Mouse (Mus musculus) forebrain, embryonic 11.5 days (tissue): Measurements from ENCODE around the gene Elf2. TPM values are rescaled to one million over a fixed set of nuclear protein-coding genes. Genes with fewer than 3 reads are reported as not detected.

Experiments
- ATAC-seq: fragments of 200-750 bp; cut with Nextera tagmentation; replicated peaks from 2 replicates; pipeline ENCODE4 v1.8.0; 2017; ENCODE audit warnings: moderate TSS enrichment; ENCODE audit not compliant: low FRiP score
- DNase-seq: peaks from one replicate; pipeline ENCODE4 v3.0.0-alpha.2; 2017; ENCODE audit warnings: low spot score
- H3K27ac ChIP-seq: fragments of 300-500 bp; sonication (generic); 2 replicates; pipeline ENCODE4 v1.5.1; 2014; ENCODE audit warnings: low read depth, low read length
- H3K27me3 ChIP-seq: fragments of 300-500 bp; sonication (generic); 2 replicates; pipeline ENCODE4 v1.6.1; 2014; ENCODE audit warnings: mild to moderate bottlenecking, low read length, mixed read lengths; ENCODE audit not compliant: control insufficient read depth, insufficient read depth
- H3K36me3 ChIP-seq: fragments of 300-500 bp; sonication (generic); 2 replicates; pipeline ENCODE4 v1.6.1; 2014; ENCODE audit warnings: mild to moderate bottlenecking, low read length, moderate library complexity, mixed read lengths; ENCODE audit not compliant: control insufficient read depth, insufficient read depth
- H3K4me1 ChIP-seq: fragments of 300-500 bp; sonication (generic); replicated peaks from 2 replicates; pipeline ENCODE4 v1.6.1; 2014; ENCODE audit warnings: low read length, mixed read lengths; ENCODE audit not compliant: control insufficient read depth, insufficient read depth
- H3K4me2 ChIP-seq: fragments of 300-500 bp; sonication (generic); 2 replicates; pipeline ENCODE4 v1.6.1; 2014; ENCODE audit warnings: low read depth, mild to moderate bottlenecking, low read length, moderate library complexity, mixed read lengths; ENCODE audit not compliant: severe bottlenecking
- H3K4me3 ChIP-seq: fragments of 300-500 bp; sonication (generic); 2 replicates; pipeline ENCODE4 v1.5.1; 2014; ENCODE audit warnings: low read depth, low read length
- H3K9ac ChIP-seq: fragments of 300-500 bp; sonication (generic); 2 replicates; pipeline ENCODE4 v1.6.1; 2014; ENCODE audit warnings: low read length
- H3K9me3 ChIP-seq: fragments of 300-500 bp; sonication (generic); 2 replicates; pipeline ENCODE4 v1.6.1; 2016; ENCODE audit warnings: low read length, mixed read lengths; ENCODE audit not compliant: control insufficient read depth
- WGBS: fragments of 180-500 bp; shearing (Covaris S2); extraction: QIAGEN DNeasy Blood & Tissue Kit; methylation state at CpG from one replicate; pipeline ENCODE4 v1.1.7; 2014; 5-methylcytosine and 5-hydroxymethylcytosine counted together
- polyA plus RNA-seq: library from polyadenylated mRNA; unstranded; fragments of >200 nt; fragmentation: Nextera tagmentation; extraction: Ambion mirVana; gene quantifications from 2 replicates; pipeline ENCODE4 v1.2.1, GENCODE M21; 2014

Elf2 gene
- polyA plus RNA-seq, 1 experiment from 2014 or later = 48.3 TPM

GRCm38 (mm10) chr3:51233474-51233873 is 107.0 kb downstream of the Elf2 start:
- no peaks in the 10 kb centered on the region for H3K9me3 ChIP-seq
- H3K4me2 ChIP-seq = no peak overlapping the region
- no peak overlapping the region for H3K27ac ChIP-seq
- DNase-seq (no peak), ATAC-seq (no peak)
- 73% methylated on average over 5 of the region's 5 CpGs for WGBS
- no peak overlapping the region for H3K9ac ChIP-seq
- H3K4me3 ChIP-seq = no peak overlapping the region
- no peaks in the 10 kb centered on the region for H3K4me1 ChIP-seq
- no peaks in the 10 kb centered on the region for H3K27me3 ChIP-seq
- H3K36me3 ChIP-seq = no peaks in the 10 kb centered on the region

- H3K9me3 ChIP-seq = no peaks in the 10 kb centered on the region
- DNase-seq (no peak), ATAC-seq (no peak)
- no peak overlapping the region for H3K4me3 ChIP-seq
- no peaks in the 10 kb centered on the region for H3K36me3 ChIP-seq
- H3K4me1 ChIP-seq = no peaks in the 10 kb centered on the region
- WGBS = 93% methylated on average over 3 of the region's 3 CpGs
- no peak overlapping the region for H3K4me2 ChIP-seq
- no peaks in the 10 kb centered on the region for H3K27me3 ChIP-seq
- H3K27ac ChIP-seq = no peak overlapping the region
- no peak overlapping the region for H3K9ac ChIP-seq
Measured at GRCm38 (mm10) chr3:51232205-51232910, 108.1 kb downstream of the Elf2 start.

GRCm38 (mm10) chr3:51231499-51231898 is 109.0 kb downstream of the Elf2 start:
- DNase-seq = no peak
- no peak overlapping the region for H3K9ac ChIP-seq
- no peak for ATAC-seq
- WGBS = 79% methylated on average over 3 of the region's 3 CpGs
- no peaks in the 10 kb centered on the region for H3K27me3 ChIP-seq
- H3K9me3 ChIP-seq = no peaks in the 10 kb centered on the region
- no peak overlapping the region for H3K27ac ChIP-seq
- H3K4me2 ChIP-seq = no peak overlapping the region
- H3K4me3 ChIP-seq = no peak overlapping the region
- H3K4me1 ChIP-seq = no peaks in the 10 kb centered on the region
- H3K36me3 ChIP-seq = no peaks in the 10 kb centered on the region

GRCm38 (mm10) chr3:51230886-51231285 is 109.6 kb downstream of the Elf2 start:
- Histone ChIP-seq H3K27me3 (no peaks in the 10 kb centered on the region), H3K36me3 (no peaks in the 10 kb centered on the region), H3K4me1 (no peaks in the 10 kb centered on the region), H3K9ac (no peak overlapping the region), H3K9me3 (no peaks in the 10 kb centered on the region), H3K4me3 (no peak overlapping the region), H3K27ac (no peak overlapping the region), H3K4me2 (no peak overlapping the region)
- WGBS = 79% methylated on average over 5 of the region's 5 CpGs
- DNase-seq = no peak
- no peak for ATAC-seq

GRCm38 (mm10) chr3:51230146-51230835 is 110.2 kb downstream of the Elf2 start:
- Histone ChIP-seq H3K36me3 (no peaks in the 10 kb centered on the region), H3K27me3 (no peaks in the 10 kb centered on the region), H3K9me3 (no peaks in the 10 kb centered on the region), H3K4me2 (no peak overlapping the region), H3K4me3 (no peak overlapping the region), H3K27ac (no peak overlapping the region), H3K4me1 (no peaks in the 10 kb centered on the region), H3K9ac (no peak overlapping the region)
- DNase-seq (no peak), ATAC-seq (no peak)
- 90% methylated on average over 6 of the region's 6 CpGs for WGBS

GRCm38 (mm10) chr3:51229226-51229625 is 111.2 kb downstream of the Elf2 start:
- 91% methylated on average over 3 of the region's 3 CpGs for WGBS
- H3K4me1 ChIP-seq = no peaks in the 10 kb centered on the region; the same call in 1 of the 2 replicates
- no peak overlapping the region for H3K4me2 ChIP-seq
- no peaks in the 10 kb centered on the region for H3K9me3 ChIP-seq
- no peaks in the 10 kb centered on the region for H3K36me3 ChIP-seq
- H3K9ac ChIP-seq = no peak overlapping the region
- H3K27ac ChIP-seq = no peak overlapping the region
- ATAC-seq = no peak
- no peak for DNase-seq
- H3K4me3 ChIP-seq = no peak overlapping the region
- H3K27me3 ChIP-seq = no peaks in the 10 kb centered on the region

GRCm38 (mm10) chr3:51228821-51229205 is 111.7 kb downstream of the Elf2 start:
- no peaks in the 10 kb centered on the region for H3K27me3 ChIP-seq
- WGBS = 90% methylated on average over 9 of the region's 9 CpGs
- H3K27ac ChIP-seq = no peak overlapping the region
- no peak overlapping the region for H3K4me2 ChIP-seq
- H3K9me3 ChIP-seq = no peaks in the 10 kb centered on the region
- no peak for DNase-seq
- H3K9ac ChIP-seq = no peak overlapping the region
- peaks cover 4% of the 10 kb centered on the region; the same call in 1 of the 2 replicates for H3K4me1 ChIP-seq
- no peaks in the 10 kb centered on the region for H3K36me3 ChIP-seq
- H3K4me3 ChIP-seq = no peak overlapping the region
- no peak for ATAC-seq

GRCm38 (mm10) chr3:51228038-51228820 is 112.2 kb downstream of the Elf2 start:
- no peak overlapping the region for H3K4me3 ChIP-seq
- no peak overlapping the region for H3K27ac ChIP-seq
- H3K27me3 ChIP-seq = no peaks in the 10 kb centered on the region
- no peaks in the 10 kb centered on the region for H3K36me3 ChIP-seq
- ATAC-seq (no peak), DNase-seq (no peak)
- H3K9me3 ChIP-seq = no peaks in the 10 kb centered on the region
- 78% methylated on average over 10 of the region's 10 CpGs for WGBS
- peaks cover 4% of the 10 kb centered on the region; the same call in 1 of the 2 replicates for H3K4me1 ChIP-seq
- no peak overlapping the region for H3K9ac ChIP-seq
- H3K4me2 ChIP-seq = no peak overlapping the region
